Mouse (Mus musculus): Measurements from ENCODE around the gene Iars2.

Iars2 gene

DNA sequence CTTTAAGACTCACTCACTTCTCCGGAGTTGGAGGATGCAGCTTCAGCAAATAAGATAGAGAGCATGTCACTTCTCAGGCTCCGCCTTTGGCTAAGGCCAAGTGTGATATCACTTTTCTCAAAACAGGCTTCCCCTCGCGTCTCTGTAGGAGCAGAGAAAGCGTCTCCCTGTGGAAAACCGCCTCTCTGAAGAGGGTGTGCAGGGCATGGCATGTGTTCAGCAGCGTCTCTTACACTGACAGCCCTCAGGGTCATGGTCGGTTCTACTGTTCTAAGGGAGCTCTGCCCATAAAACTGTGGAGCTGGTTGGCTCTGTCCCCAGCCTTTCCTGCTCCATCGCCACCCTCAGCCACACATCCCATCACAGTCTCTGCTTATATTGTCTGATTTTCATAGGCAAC, 49.9 kb downstream of the Iars2 start:
- no peak for DNase-seq (ENCODE audit: low spot score in 2 of 2)

DNA sequence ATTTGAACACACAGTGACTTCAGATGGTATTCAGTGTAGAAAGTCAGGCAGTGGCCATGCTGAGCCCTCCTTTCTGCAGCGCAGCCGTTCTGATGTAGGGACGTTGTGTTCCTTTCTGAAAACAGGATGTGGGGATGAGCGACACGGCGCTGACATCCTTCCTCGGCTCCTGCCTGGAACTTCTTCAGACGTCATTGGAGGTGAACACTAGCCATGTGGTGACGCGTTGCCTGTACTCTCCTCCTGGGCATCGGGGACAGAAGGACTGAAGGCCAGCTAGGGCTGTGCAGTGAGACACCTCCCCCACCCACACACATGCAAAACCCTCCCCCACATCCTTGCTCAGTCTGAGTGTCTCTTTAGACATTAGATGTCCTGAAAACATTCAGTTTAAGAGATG, 52.2 kb downstream of the Iars2 start:
- DNase-seq (ENCODE audit: low spot score in 2 of 2) = no peak

GRCm38 (mm10) chr1:185275976-185276375, 53.2 kb downstream of the Iars2 start:
- no peak for DNase-seq (ENCODE audit: low spot score in 2 of 2)

- no peak for DNase-seq (ENCODE audit: low spot score in 2 of 2)
Observed at GRCm38 (mm10) chr1:185274819-185275545, 54.2 kb downstream of the Iars2 start.

DNA sequence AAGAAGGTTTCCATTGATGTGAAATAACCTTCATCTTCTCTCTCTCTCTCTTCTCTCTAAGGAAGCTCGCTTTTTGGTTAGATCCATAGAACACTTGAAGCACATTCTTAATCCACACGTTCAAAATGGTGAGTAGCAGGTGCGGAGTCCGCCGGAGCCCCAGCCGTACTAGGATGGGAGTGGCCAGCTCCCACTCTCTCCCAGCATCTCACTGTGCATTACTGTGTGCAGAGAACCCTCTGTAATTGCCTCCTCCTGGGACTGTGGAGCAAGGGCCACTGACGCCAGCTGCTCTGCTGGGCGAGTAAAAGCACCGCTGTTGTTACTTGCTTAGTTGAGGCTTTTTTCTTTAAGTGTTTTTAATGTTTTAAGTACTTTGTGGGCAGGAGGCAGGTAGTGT, 57.8 kb downstream of the Iars2 start:
- DNase-seq (ENCODE audit: low spot score in 2 of 2) = no peak

DNA sequence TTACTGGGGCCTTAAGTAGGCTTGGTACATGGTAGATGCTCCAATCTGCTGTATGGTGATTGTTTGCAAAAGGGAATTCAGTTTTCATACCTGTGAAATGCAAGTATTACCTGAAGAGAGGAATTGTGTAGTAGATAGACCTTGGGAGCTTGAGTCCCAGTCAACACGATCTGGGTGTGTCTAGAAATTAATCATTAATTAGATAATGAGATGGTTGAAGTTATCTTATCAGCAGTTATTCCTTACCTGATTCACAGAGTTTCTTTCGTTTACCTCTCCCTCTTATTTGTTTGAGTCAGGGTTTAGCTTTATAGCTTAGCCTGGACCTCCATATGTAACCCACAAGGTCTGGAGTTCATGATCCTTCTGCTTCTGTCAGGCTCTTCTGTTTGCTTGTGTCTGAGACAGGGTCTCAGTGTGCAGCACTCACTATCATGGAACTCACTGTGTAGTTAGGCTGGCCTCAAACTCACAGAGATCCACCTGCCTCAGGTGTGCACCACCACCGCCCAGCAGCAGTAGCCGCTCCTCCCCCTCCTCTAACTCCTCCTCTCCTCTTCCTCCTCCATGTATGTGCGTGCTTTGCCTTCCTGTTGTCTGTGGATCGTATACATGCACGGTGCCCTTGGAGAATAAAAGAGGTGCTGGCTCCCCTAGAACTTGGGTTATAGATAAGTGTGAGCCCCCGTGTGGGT, 58.6 kb downstream of the Iars2 start:
- DNase-seq (ENCODE audit: low spot score in 2 of 2) = no peak

DNA sequence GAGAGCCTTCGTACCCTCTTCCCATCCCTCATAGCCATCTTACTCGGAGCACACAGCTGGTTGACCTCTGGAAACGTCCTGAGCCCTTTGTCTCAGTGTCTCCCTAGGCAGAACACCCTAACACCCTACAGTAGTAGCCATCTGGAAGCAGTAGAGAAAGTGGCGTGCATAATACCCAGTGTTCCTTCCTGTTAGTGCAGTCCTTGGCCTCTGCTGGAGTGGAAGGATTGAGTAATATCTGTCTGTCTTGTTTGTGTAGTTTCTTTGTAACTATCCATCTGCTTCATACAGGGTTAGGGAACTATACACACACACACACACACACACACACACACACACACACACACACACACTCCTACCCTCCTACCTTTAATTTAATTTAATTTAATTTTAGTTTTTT, 60.5 kb downstream of the Iars2 start:
- DNase-seq (ENCODE audit: low spot score in 2 of 2) = no peak

DNA sequence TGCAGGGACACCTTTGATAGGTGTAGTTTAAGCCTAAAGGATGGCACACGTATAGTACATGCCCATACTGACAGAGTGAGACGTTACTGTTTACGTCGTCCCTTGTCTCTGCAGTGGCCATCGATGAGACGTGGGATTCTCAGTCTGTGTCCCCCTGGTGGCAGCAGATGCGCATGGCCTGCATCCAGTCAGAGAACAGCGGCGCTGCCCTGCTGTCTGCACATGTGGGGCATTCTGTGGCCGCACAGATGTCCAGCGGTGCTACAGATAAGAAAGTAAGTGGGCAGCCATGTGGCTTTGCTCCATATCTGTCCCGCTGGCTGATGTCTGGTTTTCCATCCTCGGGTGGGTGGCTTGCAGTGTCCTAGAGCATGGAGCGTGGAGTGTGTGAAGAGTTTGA, 66.6 kb downstream of the Iars2 start:
- DNase-seq (ENCODE audit: low spot score in 2 of 2) = no peak

DNA sequence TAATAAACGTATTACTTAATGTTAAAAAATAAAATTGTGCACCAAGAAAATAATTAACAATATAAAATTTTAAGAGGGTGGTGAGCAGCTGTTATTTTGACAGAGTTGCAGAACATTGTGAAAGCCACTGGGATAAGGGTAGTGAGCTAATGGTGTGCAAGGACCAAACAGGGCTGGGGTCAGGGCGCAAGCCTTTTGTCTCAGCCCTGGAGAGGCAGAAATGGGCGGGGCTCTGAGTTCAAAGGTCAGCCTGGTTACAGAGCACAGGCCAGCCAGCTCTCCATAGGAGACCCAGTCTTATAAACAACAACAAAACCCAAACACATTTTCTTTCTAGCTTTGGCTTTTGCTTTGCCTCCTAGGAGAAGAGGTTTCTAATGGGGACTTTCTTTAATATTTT, 72.4 kb downstream of the Iars2 start:
- no peak for DNase-seq (ENCODE audit: low spot score in 2 of 2)

GRCm38 (mm10) chr1:185255336-185255735, 73.9 kb downstream of the Iars2 start:
- DNase-seq (ENCODE audit: low spot score in 2 of 2) = no peak

- DNase-seq (ENCODE audit: low spot score in 2 of 2) = peak; percentile 41 to 60
Observed at GRCm38 (mm10) chr1:185253140-185253892, 75.9 kb downstream of the Iars2 start.

GRCm38 (mm10) chr1:185252351-185252750, 76.8 kb downstream of the Iars2 start:
- DNase-seq (ENCODE audit: low spot score in 2 of 2) = no peak

- no peak for DNase-seq (ENCODE audit: low spot score in 2 of 2)
Observed at GRCm38 (mm10) chr1:185248728-185249127, 80.5 kb downstream of the Iars2 start.

DNA sequence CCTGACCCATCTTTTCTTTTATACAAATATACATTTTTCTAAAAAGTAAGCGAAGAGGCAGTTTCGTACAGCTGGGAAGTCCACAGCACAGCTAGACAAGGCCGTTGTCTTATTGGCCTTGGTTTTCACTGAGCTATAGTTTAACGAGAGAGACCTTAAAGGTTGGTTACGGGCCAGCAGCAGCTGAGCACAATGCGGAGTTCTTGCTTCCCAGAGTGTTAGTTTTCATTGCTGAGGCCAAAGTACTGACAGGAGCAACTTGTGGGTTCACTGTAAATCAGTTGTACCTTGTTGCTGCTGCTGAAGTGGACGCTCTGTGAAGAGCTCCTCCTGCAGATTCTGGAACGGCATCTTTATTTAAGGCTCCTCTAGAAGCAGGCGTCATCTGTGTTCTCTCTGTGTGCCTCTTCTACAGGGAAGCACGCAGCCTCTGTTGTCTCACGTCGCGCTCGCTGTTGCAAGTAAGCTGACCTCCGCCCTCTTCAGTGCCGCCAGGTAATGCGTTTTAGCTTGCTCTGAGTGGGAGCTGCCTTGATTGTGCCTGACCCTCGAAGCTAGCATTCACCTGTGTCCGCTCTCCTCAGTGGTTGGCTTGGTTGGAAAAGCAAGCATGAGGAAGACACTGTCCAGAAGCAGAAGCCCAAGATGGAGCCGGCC, 81.6 kb downstream of the Iars2 start:
- no peak for DNase-seq (ENCODE audit: low spot score in 2 of 2)

- no peak for DNase-seq (ENCODE audit: low spot score in 2 of 2)
Observed at GRCm38 (mm10) chr1:185245456-185245855, 83.7 kb downstream of the Iars2 start.

GRCm38 (mm10) chr1:185243013-185243412, 86.2 kb downstream of the Iars2 start:
- no peak for DNase-seq (ENCODE audit: low spot score in 2 of 2)

GRCm38 (mm10) chr1:185236530-185236929, 92.7 kb downstream of the Iars2 start:
- DNase-seq (ENCODE audit: low spot score in 2 of 2) = no peak

DNA sequence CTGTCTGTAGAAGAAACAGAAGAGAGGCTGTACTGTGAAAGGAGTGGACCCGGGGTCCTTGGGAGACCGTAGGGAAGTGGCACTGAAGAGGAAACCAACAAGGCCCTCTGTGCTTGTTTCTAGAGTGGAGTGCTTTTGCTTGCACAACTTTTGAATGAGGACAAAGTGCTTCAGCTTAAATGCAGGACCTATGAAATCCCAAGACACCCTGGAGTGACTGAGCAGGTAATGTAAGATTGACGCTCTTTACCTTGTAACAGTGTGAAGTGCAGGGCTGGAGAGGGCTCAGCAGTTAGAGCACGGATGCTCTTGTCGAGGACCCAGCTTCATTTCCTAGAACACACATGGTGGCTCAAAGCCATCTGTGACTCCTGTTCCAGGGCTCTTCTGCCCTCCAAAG, 93.4 kb downstream of the Iars2 start:
- no peak for DNase-seq (ENCODE audit: low spot score in 2 of 2)

Measured in frontal cortex, postnatal 14 days (tissue).